ENCODE assay signal across 22 mouse cellular contexts in genomic region chr5:85779205-85779604, GRCm38 (mm10).
DNase-seq lines count a peak whose midpoint lies in the region; ATAC-seq lines count a peak whose summit lies in the region.
"Had no signal": no experiment of that assay in that cellular context is flagged by ENCODE, and none has a peak within 500 bp of the region (broad histone marks: within the 10 kb centered on the region; RNA-seq: fewer than 3 reads in every experiment).

No protein-coding gene starts in this region.

- ATAC-seq in forebrain, embryonic 13.5 days: peak; percentile 55; the same call in 1 of the 2 replicates
- no peak for ATAC-seq in forebrain, embryonic 14.5 days
- ATAC-seq in midbrain, embryonic 11.5 days (ENCODE audit: low FRiP score): peak; percentile 47; the same call in 1 of the 2 replicates
- peak; percentile 76 for ATAC-seq in hindbrain, embryonic 16.5 days
- ATAC-seq in midbrain, embryonic 16.5 days: peak; percentile 58; the same call in 1 of the 2 replicates
- ATAC-seq: activated CD4-positive, CD25-positive, alpha-beta regulatory T cell, adult 4 months; forebrain, postnatal 0 days; intestine, embryonic 15.5 days; Patski had no signal

- H3K36me3 ChIP-seq in forebrain, embryonic 13.5 days (ENCODE audit: poor library complexity, severe bottlenecking): no peaks in the 10 kb centered on the region
- H3K36me3 ChIP-seq in forebrain, embryonic 14.5 days (ENCODE audit: control insufficient read depth, insufficient read depth, low read length): no peaks in the 10 kb centered on the region
- no peaks in the 10 kb centered on the region for H3K36me3 ChIP-seq in midbrain, embryonic 11.5 days (ENCODE audit: control insufficient read depth, insufficient read depth, low read length)
- no peaks in the 10 kb centered on the region for H3K36me3 ChIP-seq in midbrain, embryonic 10.5 days
- H3K36me3 ChIP-seq in hindbrain, embryonic 16.5 days (ENCODE audit: control insufficient read depth, insufficient read depth, low read length): no peaks in the 10 kb centered on the region
- H3K36me3 ChIP-seq in midbrain, embryonic 16.5 days (ENCODE audit: control insufficient read depth, insufficient read depth, low read length): no peaks in the 10 kb centered on the region
- H3K36me3 ChIP-seq: embryonic facial prominence, embryonic 12.5 days; heart, embryonic 13.5 days; intestine, embryonic 15.5 days had no signal

- H3K9me3 ChIP-seq in forebrain, embryonic 13.5 days (replicated peaks): no peaks in the 10 kb centered on the region
- no peaks in the 10 kb centered on the region for H3K9me3 ChIP-seq in forebrain, embryonic 14.5 days (replicated peaks; ENCODE audit: control insufficient read depth, low read length)
- no peaks in the 10 kb centered on the region for H3K9me3 ChIP-seq in midbrain, embryonic 11.5 days (ENCODE audit: control insufficient read depth, low read length)
- no peaks in the 10 kb centered on the region for H3K9me3 ChIP-seq in midbrain, embryonic 10.5 days (replicated peaks)
- no peaks in the 10 kb centered on the region for H3K9me3 ChIP-seq in hindbrain, embryonic 16.5 days (ENCODE audit: control insufficient read depth, low read length)
- no peaks in the 10 kb centered on the region for H3K9me3 ChIP-seq in midbrain, embryonic 16.5 days (replicated peaks; ENCODE audit: control insufficient read depth, low read length, poor library complexity, severe bottlenecking)
- H3K9me3 ChIP-seq: embryonic facial prominence, embryonic 12.5 days; heart, embryonic 13.5 days; intestine, embryonic 15.5 days had no signal

- no peak for DNase-seq in forebrain, embryonic 14.5 days (ENCODE audit: low spot score)
- DNase-seq in midbrain, embryonic 11.5 days (ENCODE audit: low spot score, missing footprints): no peak
- DNase-seq in midbrain, embryonic 10.5 days (ENCODE audit: low spot score): no peak
- DNase-seq in neural tube, embryonic 10.5 days (ENCODE audit: extremely low spot score, low spot score): no peak
- no peak for DNase-seq in gastrocnemius, adult 8-10 months (ENCODE audit: low spot score in 2 of 2)
- DNase-seq: adrenal gland, postnatal 14 days; cerebellum, adult 2 months; embryo, embryonic 11 days; forebrain, postnatal 0 days; gastrocnemius, postnatal 36 days; heart, adult 11 months; heart, postnatal 36 days; kidney, adult 18-20 months had no signal

- peaks cover 11% of the 10 kb centered on the region for H3K4me1 ChIP-seq in forebrain, embryonic 13.5 days
- H3K4me1 ChIP-seq in forebrain, embryonic 14.5 days (ENCODE audit: control insufficient read depth, insufficient read depth, low read length): peaks cover 8% of the 10 kb centered on the region; the same call in 1 of the 2 replicates
- peaks cover 6% of the 10 kb centered on the region; the same call in 1 of the 2 replicates for H3K4me1 ChIP-seq in midbrain, embryonic 11.5 days (ENCODE audit: control insufficient read depth, insufficient read depth, low read length)
- peaks cover 13% of the 10 kb centered on the region; the same call in 1 of the 2 replicates for H3K4me1 ChIP-seq in midbrain, embryonic 10.5 days
- peaks cover 3% of the 10 kb centered on the region; the same call in 1 of the 2 replicates for H3K4me1 ChIP-seq in hindbrain, embryonic 16.5 days (ENCODE audit: control insufficient read depth, insufficient read depth, low read depth, low read length)
- peaks cover 10% of the 10 kb centered on the region; the same call in 1 of the 2 replicates for H3K4me1 ChIP-seq in midbrain, embryonic 16.5 days (ENCODE audit: control insufficient read depth, insufficient read depth, low read length)
- H3K4me1 ChIP-seq: embryonic facial prominence, embryonic 12.5 days; heart, embryonic 13.5 days; intestine, embryonic 15.5 days had no signal

- no peaks in the 10 kb centered on the region for H3K27me3 ChIP-seq in forebrain, embryonic 13.5 days
- H3K27me3 ChIP-seq in forebrain, embryonic 14.5 days (replicated peaks; ENCODE audit: control insufficient read depth, insufficient read depth, low read length): no peaks in the 10 kb centered on the region
- no peaks in the 10 kb centered on the region for H3K27me3 ChIP-seq in midbrain, embryonic 11.5 days (ENCODE audit: control insufficient read depth, insufficient read depth, low read length)
- no peaks in the 10 kb centered on the region for H3K27me3 ChIP-seq in midbrain, embryonic 10.5 days (ENCODE audit: low read depth, poor library complexity, severe bottlenecking)
- no peaks in the 10 kb centered on the region for H3K27me3 ChIP-seq in hindbrain, embryonic 16.5 days (replicated peaks; ENCODE audit: control insufficient read depth, insufficient read depth, low read length)
- H3K27me3 ChIP-seq in midbrain, embryonic 16.5 days (ENCODE audit: control insufficient read depth, insufficient read depth, low read depth, low read length): no peaks in the 10 kb centered on the region
- H3K27me3 ChIP-seq: CH12.LX; embryonic facial prominence, embryonic 12.5 days; heart, embryonic 13.5 days; intestine, embryonic 15.5 days; Patski had no signal

- H3K4me2 ChIP-seq in forebrain, embryonic 13.5 days: no peak overlapping the region
- H3K4me2 ChIP-seq in forebrain, embryonic 14.5 days (ENCODE audit: low read length): no peak overlapping the region
- no peak overlapping the region for H3K4me2 ChIP-seq in midbrain, embryonic 11.5 days
- H3K4me2 ChIP-seq in hindbrain, embryonic 16.5 days (ENCODE audit: low read length): no peak overlapping the region
- no peak overlapping the region for H3K4me2 ChIP-seq in midbrain, embryonic 16.5 days (ENCODE audit: low read length)
- H3K4me2 ChIP-seq: embryonic facial prominence, embryonic 12.5 days; heart, embryonic 13.5 days; intestine, embryonic 15.5 days had no signal

- no peak overlapping the region for H3K27ac ChIP-seq in forebrain, embryonic 13.5 days
- H3K27ac ChIP-seq in forebrain, embryonic 14.5 days (ENCODE audit: low read depth, low read length): no peak overlapping the region
- peak overlapping the region; percentile 14; the same call in 1 of the 2 replicates for H3K27ac ChIP-seq in midbrain, embryonic 11.5 days (ENCODE audit: low read depth, low read length)
- H3K27ac ChIP-seq in midbrain, embryonic 10.5 days (replicated peaks): no peak overlapping the region
- peak overlapping the region; percentile 39; the same call in 1 of the 2 replicates for H3K27ac ChIP-seq in hindbrain, embryonic 16.5 days (ENCODE audit: low read depth, low read length)
- no peak overlapping the region for H3K27ac ChIP-seq in midbrain, embryonic 16.5 days (ENCODE audit: low read length)
- H3K27ac ChIP-seq: embryonic facial prominence, embryonic 12.5 days; heart, embryonic 13.5 days; intestine, embryonic 15.5 days had no signal

- H3K9ac ChIP-seq in forebrain, embryonic 13.5 days: no peak overlapping the region
- H3K9ac ChIP-seq in forebrain, embryonic 14.5 days (ENCODE audit: low read length): no peak overlapping the region
- no peak overlapping the region for H3K9ac ChIP-seq in midbrain, embryonic 11.5 days (ENCODE audit: low read length)
- no peak overlapping the region for H3K9ac ChIP-seq in hindbrain, embryonic 16.5 days (ENCODE audit: low read depth, low read length)
- no peak overlapping the region for H3K9ac ChIP-seq in midbrain, embryonic 16.5 days (ENCODE audit: low read depth, low read length)
- H3K9ac ChIP-seq: embryonic facial prominence, embryonic 12.5 days; forebrain, postnatal 0 days; heart, embryonic 13.5 days; intestine, embryonic 15.5 days had no signal

- H3K4me3 ChIP-seq in forebrain, embryonic 13.5 days: no peak overlapping the region
- H3K4me3 ChIP-seq in forebrain, embryonic 14.5 days (ENCODE audit: low read depth, low read length): no peak overlapping the region
- H3K4me3 ChIP-seq in midbrain, embryonic 11.5 days (ENCODE audit: low read depth, low read length): no peak overlapping the region
- H3K4me3 ChIP-seq in midbrain, embryonic 10.5 days: no peak overlapping the region
- H3K4me3 ChIP-seq in hindbrain, embryonic 16.5 days (ENCODE audit: low read length): no peak overlapping the region
- H3K4me3 ChIP-seq in midbrain, embryonic 16.5 days (ENCODE audit: low read depth, low read length): no peak overlapping the region
- H3K4me3 ChIP-seq: embryonic facial prominence, embryonic 12.5 days; heart, embryonic 13.5 days; intestine, embryonic 15.5 days had no signal

- 50% methylated on average over 4 of the region's 4 CpGs for WGBS in forebrain, embryonic 13.5 days
- 58% methylated on average over 4 of the region's 4 CpGs for WGBS in forebrain, embryonic 14.5 days
- 54% methylated on average over 4 of the region's 4 CpGs for WGBS in midbrain, embryonic 11.5 days
- 66% methylated on average over 4 of the region's 4 CpGs for WGBS in midbrain, embryonic 10.5 days
- whole genome bisulfite sequencing in hindbrain, embryonic 16.5 days: 39% methylated on average over 4 of the region's 4 CpGs
- 29% methylated on average over 4 of the region's 4 CpGs for WGBS in midbrain, embryonic 16.5 days

Comparison
In these comparisons a context has a peak if more than half of its experiments do, and no peak if none do; other contexts are left out.
1. H3K27ac ChIP-seq: peak in midbrain, embryonic 11.5 days (single experiment) and hindbrain, embryonic 16.5 days (single experiment); none in forebrain, embryonic 13.5 days (single experiment), forebrain, embryonic 14.5 days (single experiment), midbrain, embryonic 10.5 days (single experiment) and midbrain, embryonic 16.5 days (single experiment).